Mouse (Mus musculus) kidney, postnatal 0 days (tissue): ENCODE data around the gene Asb4. TPM values are rescaled to one million over a fixed set of nuclear protein-coding genes. Genes with fewer than 3 reads are reported as not detected.

Experiments used
- ATAC-seq: fragments of 200-750 bp; cut with Nextera tagmentation; replicated peaks from 2 replicates; pipeline ENCODE4 v1.8.0; 2017; ENCODE audit warnings: low read depth, moderate number of reproducible peaks, moderate TSS enrichment, moderate library complexity; ENCODE audit not compliant: low FRiP score
- DNase-seq: peaks from one replicate; pipeline ENCODE4 v3.0.0-alpha.2; 2016; ENCODE audit warnings: low spot score
- H3K27ac ChIP-seq: fragments of 300-500 bp; sonication (generic); 2 replicates; pipeline ENCODE4 v1.5.1; 2014; ENCODE audit warnings: mild to moderate bottlenecking
- H3K27me3 ChIP-seq: fragments of 300-500 bp; sonication (generic); 2 replicates; pipeline ENCODE4 v1.6.1; 2014; ENCODE audit warnings: low read length, mixed read lengths; ENCODE audit not compliant: insufficient read depth
- H3K36me3 ChIP-seq: fragments of 300-500 bp; sonication (generic); 2 replicates; pipeline ENCODE4 v1.6.1; 2014; ENCODE audit warnings: low read length, mixed read lengths; ENCODE audit not compliant: insufficient read depth
- H3K4me1 ChIP-seq: fragments of 300-500 bp; sonication (generic); replicated peaks from 2 replicates; pipeline ENCODE4 v1.6.1; 2014; ENCODE audit warnings: antibody characterized with exemption, low read length, mixed read lengths; ENCODE audit not compliant: insufficient read depth
- H3K4me2 ChIP-seq: fragments of 300-500 bp; sonication (generic); 2 replicates; pipeline ENCODE4 v1.6.1; 2014; ENCODE audit warnings: mild to moderate bottlenecking, low read length, moderate library complexity, mixed read lengths
- H3K4me3 ChIP-seq: fragments of 300-500 bp; sonication (generic); replicated peaks from 2 replicates; pipeline ENCODE4 v1.5.1; 2014; ENCODE audit warnings: low read depth, low read length
- H3K9ac ChIP-seq: fragments of 300-500 bp; sonication (generic); 2 replicates; pipeline ENCODE4 v1.6.1; 2014; ENCODE audit warnings: low read depth, low read length
- H3K9me3 ChIP-seq: fragments of 300-500 bp; sonication (generic); replicated peaks from 2 replicates; pipeline ENCODE4 v1.6.1; 2016; ENCODE audit warnings: low read length, inconsistent platforms, mixed read lengths
- CTCF ChIP-seq: IDR thresholded peaks from 2 replicates; pipeline ENCODE4 v1.5.1; 2016; ENCODE audit warnings: antibody characterized with exemption, low read depth, mild to moderate bottlenecking, moderate library complexity
- WGBS: fragments of 180-500 bp; shearing (Covaris S2); extraction: QIAGEN DNeasy Blood & Tissue Kit; methylation state at CpG from one replicate; pipeline ENCODE4 v1.1.7; 2014; 5-methylcytosine and 5-hydroxymethylcytosine counted together
- polyA plus RNA-seq: library from polyadenylated mRNA; unstranded; fragments of >200 nt; fragmentation: Nextera tagmentation; extraction: Ambion mirVana; gene quantifications from 2 replicates; pipeline ENCODE4 v1.2.1, GENCODE M21; 2015

Asb4 gene
- polyA plus RNA-seq, 1 experiment from 2014 or later, result 9.4 TPM

DNA sequence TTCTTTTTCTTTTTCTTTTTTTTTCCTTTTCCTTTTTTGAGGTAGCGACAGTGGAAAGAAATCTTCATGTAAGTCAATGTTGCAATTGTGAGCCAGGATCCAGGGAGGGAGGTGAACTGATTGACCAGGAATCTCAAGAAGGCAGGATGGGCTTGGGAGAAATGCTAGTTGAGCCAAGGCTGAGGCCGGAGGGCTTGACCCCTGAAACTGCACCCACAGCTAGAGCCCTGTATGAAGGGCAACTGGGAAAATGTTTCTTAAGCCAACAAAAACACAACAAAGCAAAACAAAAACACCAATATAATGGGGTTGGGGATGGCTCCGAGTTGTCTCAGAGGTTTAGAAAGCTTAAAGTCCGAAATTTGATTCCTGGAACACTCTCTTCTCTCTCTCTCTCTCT, 65.2 kb downstream of the Asb4 start:
- WGBS, result 51% methylated on average over 4 of the region's 4 CpGs
- no peak for ATAC-seq
- H3K27ac ChIP-seq, result no peak overlapping the region

GRCm38 (mm10) chr6:5449878-5450277, 66.7 kb downstream of the Asb4 start:
- WGBS, result 51% methylated on average over 5 of the region's 5 CpGs
- DNase-seq (peak; percentile 5), ATAC-seq (no peak)
- H3K27me3 ChIP-seq, result no peaks in the 10 kb centered on the region
- no peak overlapping the region for H3K4me3 ChIP-seq
- TF ChIP-seq CTCF, result no peak
- H3K27ac ChIP-seq, result no peak overlapping the region
- no peak overlapping the region for H3K4me2 ChIP-seq
- no peaks in the 10 kb centered on the region for H3K36me3 ChIP-seq
- no peaks in the 10 kb centered on the region for H3K9me3 ChIP-seq
- no peaks in the 10 kb centered on the region for H3K4me1 ChIP-seq
- H3K9ac ChIP-seq, result no peak overlapping the region

More for the DNA sequence above, 65.2 kb downstream of the Asb4 start:
- H3K4me2 ChIP-seq, result no peak overlapping the region
- H3K4me1 ChIP-seq, result no peaks in the 10 kb centered on the region
- no peaks in the 10 kb centered on the region for H3K9me3 ChIP-seq
- H3K9ac ChIP-seq, result no peak overlapping the region
- H3K4me3 ChIP-seq, result no peak overlapping the region
- no peak for TF ChIP-seq CTCF
- no peak for DNase-seq
- no peaks in the 10 kb centered on the region for H3K27me3 ChIP-seq
- no peaks in the 10 kb centered on the region for H3K36me3 ChIP-seq

DNA sequence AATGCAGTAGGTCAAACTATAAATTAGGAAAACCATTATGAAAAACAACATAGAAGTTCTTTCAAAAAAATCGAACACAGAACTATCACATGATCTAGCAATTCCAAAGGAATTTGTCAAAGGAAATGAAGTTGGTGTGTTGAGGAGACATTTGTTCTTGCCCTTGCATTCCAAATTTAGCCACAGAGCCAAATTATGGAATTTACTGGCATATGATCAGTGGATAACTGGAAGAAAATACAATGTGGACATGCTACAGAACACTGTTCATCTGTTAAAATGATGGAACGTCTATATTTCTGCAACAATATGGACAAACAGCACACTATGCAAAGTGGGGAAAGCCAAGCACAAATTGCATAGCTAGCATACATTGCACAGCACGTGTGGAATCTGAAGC, 72.7 kb downstream of the Asb4 start:
- 76% methylated on average over 3 of the region's 3 CpGs for WGBS
- no peak overlapping the region for H3K27ac ChIP-seq
- H3K4me2 ChIP-seq, result no peak overlapping the region
- no peaks in the 10 kb centered on the region for H3K27me3 ChIP-seq
- no peak overlapping the region for H3K9ac ChIP-seq
- H3K4me3 ChIP-seq, result no peak overlapping the region
- no peaks in the 10 kb centered on the region for H3K4me1 ChIP-seq
- no peak for TF ChIP-seq CTCF
- H3K36me3 ChIP-seq, result no peaks in the 10 kb centered on the region
- H3K9me3 ChIP-seq, result no peaks in the 10 kb centered on the region
- DNase-seq (no peak), ATAC-seq (no peak)

DNA sequence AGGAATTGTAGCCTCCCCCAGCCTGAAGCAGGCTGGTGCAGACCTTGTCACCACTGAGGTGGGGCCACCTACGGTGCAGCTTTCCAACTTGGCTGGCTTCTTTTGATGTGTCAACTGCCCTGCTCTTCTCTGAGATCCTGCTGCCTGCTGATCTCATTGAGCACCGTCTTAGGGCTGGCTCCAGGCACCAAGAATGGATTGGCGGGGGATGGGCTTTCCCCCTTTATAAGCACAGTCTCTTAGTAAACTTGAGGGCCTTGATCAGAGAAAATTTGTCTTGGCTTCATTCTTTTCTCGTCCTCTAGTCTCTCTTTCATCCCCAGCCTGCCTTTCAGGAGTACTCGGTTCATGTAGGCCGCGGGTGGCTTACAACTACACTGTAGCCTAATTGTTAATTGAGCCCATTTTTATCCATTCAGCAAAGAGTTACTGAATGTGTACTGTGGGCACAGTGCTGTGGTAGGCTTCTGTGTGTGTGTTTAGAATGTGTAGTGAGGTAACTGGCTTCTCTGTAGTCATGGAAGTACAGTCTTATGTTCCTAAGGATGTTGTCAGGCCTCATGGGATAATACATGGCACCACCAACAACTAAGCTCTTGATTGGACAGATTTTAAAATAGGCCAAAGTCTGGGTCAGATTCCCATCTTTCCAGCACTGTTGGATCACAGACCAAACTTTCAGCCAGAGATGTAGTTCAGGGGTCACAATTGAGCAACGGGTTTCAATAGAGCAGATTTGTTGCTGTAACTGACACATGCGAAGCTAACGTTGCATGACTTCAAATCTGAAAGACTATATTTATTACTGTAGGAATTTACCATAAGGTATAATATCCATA, 87.5 kb downstream of the Asb4 start:
- H3K4me3 ChIP-seq, result no peak overlapping the region
- no peak for TF ChIP-seq CTCF
- no peaks in the 10 kb centered on the region for H3K9me3 ChIP-seq
- no peaks in the 10 kb centered on the region for H3K27me3 ChIP-seq
- DNase-seq (no peak), ATAC-seq (no peak)
- 81% methylated on average over 10 of the region's 10 CpGs for WGBS
- H3K36me3 ChIP-seq, result no peaks in the 10 kb centered on the region
- no peak overlapping the region for H3K27ac ChIP-seq
- no peak overlapping the region for H3K9ac ChIP-seq
- no peak overlapping the region for H3K4me2 ChIP-seq
- H3K4me1 ChIP-seq, result no peaks in the 10 kb centered on the region

DNA sequence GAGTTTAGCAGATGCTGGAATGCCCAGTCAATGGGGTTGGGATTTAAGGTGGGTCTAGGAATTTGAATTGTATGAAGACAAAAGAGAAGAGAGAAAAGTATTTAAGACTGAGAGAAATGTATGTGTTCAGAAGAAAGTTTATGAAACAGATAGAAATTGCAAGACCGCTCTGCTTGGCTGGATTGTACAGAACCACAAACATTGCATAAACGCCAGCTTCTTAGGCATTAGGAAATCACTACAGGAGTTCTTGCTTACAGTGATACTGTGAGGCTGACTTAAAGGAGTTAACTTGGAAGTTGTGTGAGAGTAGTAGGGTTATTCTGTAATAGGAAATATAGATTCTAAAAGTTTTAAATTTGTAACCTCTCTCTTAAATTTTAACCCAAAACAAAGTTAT, 89.5 kb downstream of the Asb4 start:
- Histone ChIP-seq H3K4me2 (no peak overlapping the region), H3K4me1 (no peaks in the 10 kb centered on the region), H3K27ac (no peak overlapping the region), H3K36me3 (no peaks in the 10 kb centered on the region), H3K4me3 (no peak overlapping the region), H3K9me3 (no peaks in the 10 kb centered on the region), H3K9ac (no peak overlapping the region), H3K27me3 (no peaks in the 10 kb centered on the region)
- ATAC-seq (no peak), DNase-seq (no peak)
- 92% methylated on average over 2 of the region's 2 CpGs for WGBS
- TF ChIP-seq CTCF, result no peak

DNA sequence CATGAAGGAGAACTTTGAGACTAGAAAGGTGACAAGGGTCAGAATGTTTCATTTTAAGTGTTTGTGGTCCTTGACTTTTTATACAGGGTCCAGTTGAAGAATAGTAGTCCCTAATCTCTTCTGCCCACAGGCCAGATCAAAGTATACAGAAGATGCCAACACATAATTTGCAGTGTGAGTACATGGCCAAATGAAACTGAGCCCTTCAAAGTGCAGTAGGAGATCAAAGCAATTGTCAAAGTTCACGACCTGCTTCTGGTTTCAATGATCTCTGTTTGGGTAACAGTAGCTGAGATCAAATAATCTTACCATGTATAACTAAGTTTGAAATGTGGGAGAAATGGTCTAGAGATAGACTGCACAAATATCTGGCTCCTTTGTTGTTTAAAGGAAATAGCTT, 90.8 kb downstream of the Asb4 start:
- no peak overlapping the region for H3K9ac ChIP-seq
- no peaks in the 10 kb centered on the region for H3K4me1 ChIP-seq
- DNase-seq (no peak), ATAC-seq (no peak)
- no peaks in the 10 kb centered on the region for H3K36me3 ChIP-seq
- no peak overlapping the region for H3K4me2 ChIP-seq
- H3K27ac ChIP-seq, result no peak overlapping the region
- WGBS, result 49% methylated on average over 1 of the region's 1 CpGs
- H3K27me3 ChIP-seq, result no peaks in the 10 kb centered on the region
- no peak overlapping the region for H3K4me3 ChIP-seq
- H3K9me3 ChIP-seq, result no peaks in the 10 kb centered on the region
- TF ChIP-seq CTCF, result no peak
